Comparison of ENCODE assay signal across 8 mouse cellular contexts in the genomic region with DNA sequence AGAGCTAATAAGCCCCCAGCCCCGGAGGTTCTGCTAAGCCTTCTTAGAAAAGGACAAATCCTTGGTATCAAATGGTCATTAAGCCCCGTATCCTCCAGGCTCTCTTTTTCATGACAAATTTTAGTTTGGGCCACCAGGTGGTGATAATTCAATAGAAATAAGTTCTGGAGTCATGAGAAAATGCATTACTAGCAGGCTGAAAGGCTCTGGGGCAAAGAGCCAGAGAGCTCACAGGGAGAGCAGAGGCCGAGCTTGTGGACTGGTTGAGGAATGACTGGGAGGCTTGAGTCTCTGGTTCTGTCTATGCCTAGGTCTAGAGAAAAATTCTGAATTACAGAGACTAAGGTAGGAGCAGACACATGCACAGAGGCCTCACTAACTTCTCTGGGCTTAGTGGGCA.
DNase-seq lines count a peak whose midpoint lies in the region; ATAC-seq lines count a peak whose summit lies in the region.

No protein-coding gene starts in this region.

- peak; percentile 49; the same call in 1 of the 2 replicates for ATAC-seq in cerebellum, adult (ENCODE audit: insufficient number of reproducible peaks, low FRiP score, low TSS enrichment)

- peak; percentile 14 for DNase-seq in gastrocnemius, postnatal 10 days
- DNase-seq in gastrocnemius, adult 18-20 months (ENCODE audit: low spot score) = no peak
- peak; percentile 11 for DNase-seq in 3T3-L1 (ENCODE audit: low read depth, low spot score)
- peak; percentile 65 for DNase-seq in layer of hippocampus, adult 11-12 months (ENCODE audit: low spot score)
- peak; percentile 46 for DNase-seq in retina, postnatal 7 days (ENCODE audit: low read depth, low spot score)
- DNase-seq in yolk sac, embryonic 10.5 days (ENCODE audit: low spot score) = no peak
- DNase-seq in natural killer cell, adult 2 months (ENCODE audit: low spot score in 2 of 2) = no peak

Comparison
In these comparisons a context has a peak if more than half of its experiments do, and no peak if none do; other contexts are left out.
1. DNase-seq: peak in gastrocnemius, postnatal 10 days (single experiment), 3T3-L1 (single experiment), layer of hippocampus, adult 11-12 months (single experiment) and retina, postnatal 7 days (single experiment); none in gastrocnemius, adult 18-20 months (single experiment), yolk sac, embryonic 10.5 days (single experiment) and natural killer cell, adult 2 months (0 of 2).